Mouse (Mus musculus) B cell, adult 2 months (primary cell): ENCODE measurements around the gene Olfr122.

Experiments used
- DNase-seq, 2 experiments: peaks; one replicate each; pipeline ENCODE4 v3.0.0; 2022

Olfr122 gene

GRCm38 (mm10) chr17:37768307-37768706, at the start of gene Olfr122:
Gene Olfr122, plus strand, starts transcription at chr17:37768607.
- DNase-seq: no peak

GRCm38 (mm10) chr17:37721508-37721907, 46.9 kb upstream of the Olfr122 start, which contains the start of gene Olfr120:
Gene Olfr120, plus strand, starts transcription at chr17:37721808.
- no peak for DNase-seq

- no peak for DNase-seq
Observed at GRCm38 (mm10) chr17:37738070-37738469, 30.3 kb upstream of the Olfr122 start.

- DNase-seq: no peak
Observed at GRCm38 (mm10) chr17:37793229-37793628, 24.8 kb downstream of the Olfr122 start, which contains the start of gene Olfr123. Gene Olfr123, plus strand, starts transcription at chr17:37793529.

GRCm38 (mm10) chr17:37799588-37799987, 31.2 kb downstream of the Olfr122 start, which contains the start of gene Olfr124:
Gene Olfr124, plus strand, starts transcription at chr17:37799888.
- no peak for DNase-seq
